Mouse (Mus musculus) hindbrain, embryonic 10.5 days (tissue): ENCODE measurements around the gene Rabgap1l. TPM values are rescaled to one million over a fixed set of nuclear protein-coding genes. Genes with fewer than 3 reads are reported as not detected.
"Not testable (repeated sequence)": the region's sequence is repeated elsewhere in the genome, so short reads cannot be mapped to it uniquely, and the experiment has no call there.

Experiments used
- DNase-seq: peaks from one replicate; pipeline ENCODE4 v3.0.0-alpha.2; 2017; ENCODE audit warnings: low spot score
- H3K27ac ChIP-seq: fragments of 300-500 bp; sonication (generic); 2 replicates; pipeline ENCODE4 v1.5.1; 2016; ENCODE audit warnings: mild to moderate bottlenecking, moderate library complexity
- H3K27me3 ChIP-seq: fragments of 300-500 bp; sonication (generic); 2 replicates; pipeline ENCODE4 v1.6.1; 2016; ENCODE audit warnings: mild to moderate bottlenecking; ENCODE audit not compliant: poor library complexity, insufficient read depth, severe bottlenecking
- H3K36me3 ChIP-seq: fragments of 300-500 bp; sonication (generic); 2 replicates; pipeline ENCODE4 v1.6.1; 2016; ENCODE audit warnings: mild to moderate bottlenecking, moderate library complexity
- H3K4me1 ChIP-seq: fragments of 300-500 bp; sonication (generic); replicated peaks from 2 replicates; pipeline ENCODE4 v1.6.1; 2016; ENCODE audit warnings: mild to moderate bottlenecking
- H3K4me3 ChIP-seq: fragments of 300-500 bp; sonication (generic); 2 replicates; pipeline ENCODE4 v1.5.1; 2016; ENCODE audit warnings: mild to moderate bottlenecking, moderate library complexity
- H3K9me3 ChIP-seq: fragments of 300-500 bp; sonication (generic); 2 replicates; pipeline ENCODE4 v1.6.1; 2016; ENCODE audit warnings: mild to moderate bottlenecking, moderate library complexity
- WGBS: fragments of 180-500 bp; shearing (Covaris S2); methylation state at CpG from one replicate; pipeline ENCODE4 v1.1.7; 2016; 5-methylcytosine and 5-hydroxymethylcytosine counted together
- polyA plus RNA-seq: library from polyadenylated mRNA; unstranded; fragments of >200 nt; fragmentation: Nextera tagmentation; extraction: Ambion mirVana; gene quantifications from 2 replicates; pipeline ENCODE4 v1.2.1, GENCODE M21; 2016

The Rabgap1l gene
- polyA plus RNA-seq, 1 experiment from 2014 or later = 9.8 TPM

DNA sequence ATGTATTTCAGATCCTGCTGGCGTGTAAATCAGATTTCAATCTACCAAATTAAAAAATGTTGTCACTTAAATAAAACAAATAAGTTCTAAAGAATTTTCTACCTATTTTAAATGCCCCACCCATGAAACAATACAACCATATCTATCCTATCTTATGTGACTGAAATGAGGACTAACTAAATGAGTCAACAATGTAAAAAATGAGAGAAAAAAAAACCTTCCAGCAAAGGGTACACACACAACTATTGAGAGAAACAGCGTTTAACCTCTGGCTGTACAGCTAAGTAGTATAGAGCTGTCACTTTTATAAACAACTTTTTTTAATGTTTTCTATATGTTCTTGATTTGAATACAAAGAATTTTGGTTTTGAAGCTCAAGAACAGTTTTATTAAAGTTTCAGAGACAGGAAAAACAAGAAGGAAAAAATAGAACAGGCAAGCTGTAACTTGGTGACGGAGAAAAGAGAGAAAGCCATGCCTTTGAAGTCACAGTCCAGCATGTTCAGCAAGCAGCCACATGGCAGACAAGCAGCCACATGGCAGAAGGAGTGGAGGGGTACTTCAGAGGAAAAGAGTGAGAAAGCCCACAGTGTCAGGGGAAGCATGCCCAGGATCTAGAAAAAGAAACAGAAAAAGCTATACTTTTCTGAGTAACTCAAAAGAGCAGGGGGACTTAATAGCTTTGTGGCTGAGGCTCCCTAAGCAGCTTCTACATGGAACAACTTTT, 120.8 kb downstream of the Rabgap1l start:
- no peak overlapping the region for H3K4me3 ChIP-seq
- H3K27ac ChIP-seq = no peak overlapping the region
- 80% methylated on average over 3 of the region's 3 CpGs for WGBS
- DNase-seq = no peak
- H3K4me1 ChIP-seq = no peaks in the 10 kb centered on the region
- no peaks in the 10 kb centered on the region for H3K9me3 ChIP-seq
- no peaks in the 10 kb centered on the region for H3K27me3 ChIP-seq
- no peaks in the 10 kb centered on the region for H3K36me3 ChIP-seq

- Histone ChIP-seq H3K9me3 (no peaks in the 10 kb centered on the region), H3K4me3 (no peak overlapping the region), H3K4me1 (no peaks in the 10 kb centered on the region), H3K36me3 (no peaks in the 10 kb centered on the region), H3K27ac (no peak overlapping the region), H3K27me3 (no peaks in the 10 kb centered on the region)
- no peak for DNase-seq
- 73% methylated on average over 2 of the region's 2 CpGs for WGBS
Observed at GRCm38 (mm10) chr1:160655806-160656470, 137.1 kb downstream of the Rabgap1l start.

GRCm38 (mm10) chr1:160651691-160652090, 141.3 kb downstream of the Rabgap1l start:
- Histone ChIP-seq H3K4me3 (no peak overlapping the region), H3K9me3 (no peaks in the 10 kb centered on the region), H3K4me1 (0 out of 2 replicates have a peak, but pooled peaks cover 6% of the 10 kb centered on the region), H3K27me3 (no peaks in the 10 kb centered on the region), H3K36me3 (no peaks in the 10 kb centered on the region), H3K27ac (no peak overlapping the region)
- no peak for DNase-seq
- 40% methylated on average over 3 of the region's 3 CpGs for WGBS

DNA sequence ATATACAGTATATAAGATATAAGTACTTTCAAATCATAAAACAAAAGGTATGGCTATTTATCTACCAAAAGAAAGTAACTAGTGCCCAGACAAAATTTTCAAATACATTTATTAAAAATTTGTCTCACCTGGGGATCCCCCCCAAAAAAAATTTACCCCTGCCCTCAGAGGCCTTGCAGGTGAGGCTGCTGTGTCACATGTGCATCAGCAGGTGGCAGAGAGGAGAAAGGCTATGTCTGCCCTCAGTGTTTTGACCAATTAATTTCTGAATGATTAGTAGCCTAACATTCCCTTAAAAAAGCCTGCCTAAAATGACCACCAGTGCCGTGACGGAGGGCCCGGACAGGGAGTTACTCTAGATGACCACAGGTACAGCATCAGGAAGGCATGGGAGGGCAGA, 147.6 kb downstream of the Rabgap1l start:
- no peak overlapping the region for H3K27ac ChIP-seq
- H3K36me3 ChIP-seq = no peaks in the 10 kb centered on the region
- H3K27me3 ChIP-seq = no peaks in the 10 kb centered on the region
- 91% methylated on average over 3 of the region's 3 CpGs for WGBS
- H3K4me1 ChIP-seq = 0 out of 2 replicates have a peak, but pooled peaks cover 6% of the 10 kb centered on the region
- DNase-seq = no peak
- H3K4me3 ChIP-seq = no peak overlapping the region
- H3K9me3 ChIP-seq = no peaks in the 10 kb centered on the region

GRCm38 (mm10) chr1:160628213-160628932, 164.6 kb downstream of the Rabgap1l start:
- Histone ChIP-seq H3K27me3 (no peaks in the 10 kb centered on the region), H3K36me3 (no peaks in the 10 kb centered on the region), H3K4me3 (no peak overlapping the region), H3K9me3 (no peaks in the 10 kb centered on the region), H3K4me1 (no peaks in the 10 kb centered on the region), H3K27ac (no peak overlapping the region)
- WGBS = 89% methylated on average over 12 of the region's 12 CpGs
- no peak for DNase-seq

GRCm38 (mm10) chr1:160624354-160625120, 168.5 kb downstream of the Rabgap1l start:
- not testable (repeated sequence) for H3K36me3 ChIP-seq, H3K27ac ChIP-seq, H3K9me3 ChIP-seq, DNase-seq, H3K4me3 ChIP-seq, H3K27me3 ChIP-seq, H3K4me1 ChIP-seq
- 70% methylated on average over 4 of the region's 4 CpGs for WGBS

DNA sequence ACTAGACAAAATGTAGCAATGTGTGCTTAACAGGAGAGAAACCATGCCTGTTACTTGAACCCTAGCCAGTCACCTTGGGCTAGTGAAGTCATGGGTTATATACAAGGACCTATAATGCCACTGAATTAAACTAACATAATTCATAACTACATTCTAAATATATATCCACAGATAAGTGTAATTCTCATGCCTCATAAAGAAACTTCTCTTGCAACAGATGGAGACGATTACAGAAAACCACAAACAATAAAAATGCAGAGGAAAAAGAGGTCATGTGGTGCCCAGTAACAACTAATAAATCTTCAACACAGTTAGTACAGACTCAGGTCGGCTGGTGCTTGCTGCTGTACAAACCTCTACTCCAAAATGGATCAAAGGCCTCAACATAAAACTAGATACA, 174.8 kb downstream of the Rabgap1l start:
- Histone ChIP-seq H3K9me3 (no peaks in the 10 kb centered on the region), H3K27ac (no peak overlapping the region), H3K4me1 (no peaks in the 10 kb centered on the region), H3K27me3 (no peaks in the 10 kb centered on the region), H3K4me3 (no peak overlapping the region), H3K36me3 (no peaks in the 10 kb centered on the region)
- DNase-seq = no peak
- WGBS = 84% methylated on average over 2 of the region's 2 CpGs

DNA sequence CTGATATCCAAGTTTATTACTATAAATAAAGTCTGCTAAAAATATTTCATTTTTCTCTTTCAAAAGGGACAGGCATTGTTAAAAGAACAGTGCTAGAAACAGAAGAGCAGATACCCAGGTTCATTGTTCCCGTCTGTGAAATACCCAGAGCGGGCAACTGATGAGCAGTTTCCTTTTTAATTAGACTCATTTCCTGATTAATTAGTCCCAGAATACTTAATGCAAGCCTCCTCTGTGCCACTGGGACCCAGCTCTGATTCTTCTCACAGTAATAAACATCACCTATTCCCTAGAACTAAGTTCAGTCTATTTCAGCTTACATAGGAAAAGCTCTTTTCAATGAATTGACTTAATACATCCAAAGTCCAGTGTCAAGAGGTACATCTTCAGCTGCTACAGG, 186.6 kb downstream of the Rabgap1l start:
- H3K27ac ChIP-seq = no peak overlapping the region
- H3K4me3 ChIP-seq = no peak overlapping the region
- H3K36me3 ChIP-seq = no peaks in the 10 kb centered on the region
- H3K27me3 ChIP-seq = no peaks in the 10 kb centered on the region
- DNase-seq = no peak
- 86% methylated on average over 2 of the region's 2 CpGs for WGBS
- no peaks in the 10 kb centered on the region for H3K4me1 ChIP-seq
- no peaks in the 10 kb centered on the region for H3K9me3 ChIP-seq

DNA sequence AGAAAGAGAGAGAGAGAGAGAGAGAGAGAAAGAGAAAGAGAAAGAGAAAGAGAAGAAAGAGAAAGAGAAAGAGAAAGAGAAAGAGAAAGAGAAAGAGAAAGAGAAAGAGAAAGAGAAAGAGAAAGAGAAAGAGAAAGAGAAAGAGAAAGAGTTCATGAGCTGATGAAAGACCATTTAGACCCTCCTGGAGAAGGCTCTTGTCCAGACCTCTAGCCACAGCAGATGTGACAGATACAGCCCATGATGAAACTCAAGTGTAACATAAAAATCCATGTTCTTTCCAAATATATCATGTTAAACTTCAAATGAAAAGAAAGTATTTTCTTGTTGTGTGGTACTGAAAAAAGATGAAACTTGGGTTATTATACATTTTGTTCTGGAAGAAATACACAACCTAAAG, 189.7 kb downstream of the Rabgap1l start:
- not testable (repeated sequence) for H3K4me3 ChIP-seq, H3K27me3 ChIP-seq, H3K27ac ChIP-seq, H3K36me3 ChIP-seq, H3K4me1 ChIP-seq, H3K9me3 ChIP-seq, DNase-seq

GRCm38 (mm10) chr1:160597369-160597768, 195.6 kb downstream of the Rabgap1l start:
- Histone ChIP-seq H3K27me3 (no peaks in the 10 kb centered on the region), H3K27ac (no peak overlapping the region), H3K4me1 (no peaks in the 10 kb centered on the region), H3K9me3 (no peaks in the 10 kb centered on the region), H3K36me3 (no peaks in the 10 kb centered on the region), H3K4me3 (no peak overlapping the region)
- no peak for DNase-seq
- WGBS = 83% methylated on average over 1 of the region's 1 CpGs

- WGBS = 88% methylated on average over 3 of the region's 3 CpGs
Observed at GRCm38 (mm10) chr1:160596948-160597270, 196.1 kb downstream of the Rabgap1l start.

GRCm38 (mm10) chr1:160596252-160596947, 196.6 kb downstream of the Rabgap1l start:
- no peaks in the 10 kb centered on the region for H3K27me3 ChIP-seq
- no peak for DNase-seq

More at GRCm38 (mm10) chr1:160596948-160597270, 196.1 kb downstream of the Rabgap1l start:
- H3K4me3 ChIP-seq = no peak overlapping the region
- DNase-seq = no peak
- no peaks in the 10 kb centered on the region for H3K27me3 ChIP-seq
- H3K4me1 ChIP-seq = no peaks in the 10 kb centered on the region
- H3K36me3 ChIP-seq = no peaks in the 10 kb centered on the region
- no peaks in the 10 kb centered on the region for H3K9me3 ChIP-seq
- no peak overlapping the region for H3K27ac ChIP-seq

More at GRCm38 (mm10) chr1:160596252-160596947, 196.6 kb downstream of the Rabgap1l start:
- Histone ChIP-seq H3K4me1 (no peaks in the 10 kb centered on the region), H3K36me3 (no peaks in the 10 kb centered on the region), H3K4me3 (no peak overlapping the region), H3K27ac (no peak overlapping the region), H3K9me3 (no peaks in the 10 kb centered on the region)
